Mouse (Mus musculus) cerebellum, adult 9-10 months (tissue): ENCODE results near the gene Sipa1l3.

ENCODE experiments used
- DNase-seq: peaks from one replicate; pipeline ENCODE4 v3.0.0; 2022

Sipa1l3 gene

GRCm38 (mm10) chr7:29276715-29277114 is 241.7 kb downstream of the Sipa1l3 start:
- no peak for DNase-seq

- no peak for DNase-seq
Observed at GRCm38 (mm10) chr7:29271687-29272465, 246.6 kb downstream of the Sipa1l3 start.

GRCm38 (mm10) chr7:29270445-29270844 is 248.0 kb downstream of the Sipa1l3 start:
- DNase-seq: no peak
